Mouse (Mus musculus) megakaryocyte, embryonic 14.5 days (primary cell): ENCODE results near the gene Nfkbie.

ENCODE experiments used
- FLI1 ChIP-seq: IDR thresholded peaks from 2 replicates; pipeline ENCODE4 v1.6.1; 2012; ENCODE audit warnings: low read length, inconsistent platforms, mixed read lengths
- GATA1 ChIP-seq: IDR thresholded peaks from 3 replicates; pipeline ENCODE4 v1.6.1; 2012; ENCODE audit warnings: mixed read lengths, low read length, inconsistent platforms, borderline replicate concordance

GRCm38 (mm10) chr17:45569999-45570398 is 14.5 kb downstream of the Nfkbie start:
- no peak for TF ChIP-seq FLI1
- no peak for TF ChIP-seq GATA1
